Mouse (Mus musculus) right cerebral cortex, postnatal 10 days (tissue): ENCODE data around the gene Ap3d1.

Experiments used
- DNase-seq, 2 experiments: peaks; one replicate each; pipeline ENCODE4 v3.0.0; 2021; ENCODE audit warnings: low spot score in 2 of 2

The Ap3d1 gene

DNA sequence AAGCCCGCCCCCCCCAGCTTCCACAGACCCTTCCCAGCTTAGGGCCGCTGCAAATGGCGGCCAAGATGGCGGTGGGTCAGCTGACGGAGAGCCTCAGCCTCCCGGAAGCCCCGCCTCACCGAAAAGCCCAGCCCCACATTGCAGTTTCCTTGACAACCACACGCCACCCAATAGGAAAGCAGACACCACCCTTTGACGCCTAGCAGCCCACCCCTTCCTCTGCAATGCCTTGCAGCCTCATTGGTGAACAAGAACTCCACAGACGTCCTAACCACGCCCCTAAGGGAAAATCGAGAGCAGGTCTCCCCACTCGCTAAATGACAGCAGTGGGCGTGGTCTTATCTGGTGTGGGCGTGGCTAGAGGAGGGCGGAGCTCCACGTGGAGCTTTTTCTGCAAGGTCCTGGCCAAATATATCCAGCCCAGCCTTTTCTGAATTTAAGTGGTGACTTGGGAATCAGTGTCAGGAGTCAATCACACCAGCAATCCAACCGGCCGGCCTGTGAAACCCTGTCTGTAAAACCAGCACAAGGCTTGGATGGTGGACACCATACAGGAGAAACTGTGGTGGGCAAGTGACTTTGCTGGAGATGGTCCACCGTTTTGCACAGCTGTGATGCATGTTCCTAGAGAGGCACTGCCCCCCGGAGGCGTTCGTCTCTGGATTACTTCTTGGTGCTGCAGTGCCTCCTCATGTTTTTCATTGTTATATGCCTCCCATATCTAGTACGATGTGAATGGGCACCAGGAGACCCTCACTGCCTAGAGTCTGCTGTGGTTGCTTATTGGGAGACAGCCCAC lies at the start of gene Ap3d1:
Gene Ap3d1 (minus strand): TSS at position 85 of the 799 bp plus-strand sequence.
- DNase-seq: peak; percentile 98 to 100

- no peak for DNase-seq
These were observed 49.6 kb upstream of the Ap3d1 start for GRCm38 (mm10) chr10:80791476-80792174.

DNA sequence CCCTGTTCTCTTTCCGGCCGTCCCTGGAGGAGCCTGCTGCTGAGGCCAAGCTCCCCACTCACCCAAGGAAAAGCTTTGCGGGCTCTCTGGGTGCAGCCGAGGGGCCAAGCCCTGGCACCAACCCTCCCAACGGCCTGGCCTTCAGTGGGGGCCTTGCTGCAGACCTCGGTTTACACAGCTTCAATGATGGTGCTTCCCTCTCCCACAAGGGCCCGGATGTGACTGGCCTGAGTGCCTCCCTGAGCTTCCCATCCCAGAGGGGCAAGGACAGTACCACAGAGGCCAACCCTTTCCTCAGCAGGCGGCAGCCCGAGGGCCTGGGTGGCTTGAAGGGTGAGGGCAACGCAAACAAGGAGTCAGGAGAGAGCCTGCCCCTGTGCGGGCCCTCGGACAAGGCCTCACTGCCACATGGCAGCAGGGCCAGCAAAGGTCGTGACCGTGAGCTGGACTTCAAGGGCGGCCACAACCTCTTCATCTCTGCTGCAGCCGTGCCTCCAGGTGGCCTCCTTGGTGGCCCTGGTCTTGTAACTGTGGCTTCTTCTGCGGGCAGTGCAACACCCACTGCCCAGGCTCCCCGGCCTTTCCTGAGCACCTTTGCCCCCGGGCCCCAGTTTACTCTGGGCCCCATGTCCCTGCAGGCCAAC lies 48.8 kb upstream of the Ap3d1 start:
- DNase-seq: no peak

DNA sequence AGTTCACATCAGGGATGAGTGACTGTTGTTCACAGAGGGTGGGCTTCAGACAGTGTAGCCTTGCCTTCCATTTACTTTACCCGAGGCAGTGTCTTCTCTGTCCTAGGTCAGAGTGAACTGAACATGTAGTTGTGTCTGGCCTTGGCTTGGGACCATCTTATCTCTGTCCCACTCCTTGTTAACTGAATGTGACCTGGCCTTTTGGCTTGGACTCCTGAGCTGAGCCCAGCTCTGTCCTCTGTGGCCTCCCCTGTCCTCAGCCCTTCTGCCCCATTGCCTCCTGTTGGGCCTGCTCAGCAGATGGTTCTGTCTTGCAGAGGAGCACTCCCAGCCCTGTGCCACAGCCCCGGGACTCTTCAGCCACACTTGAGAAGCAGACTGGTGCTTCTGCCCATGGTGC lies 45.5 kb upstream of the Ap3d1 start:
- no peak for DNase-seq

GRCm38 (mm10) chr10:80785963-80786362 lies 43.9 kb upstream of the Ap3d1 start:
- DNase-seq: no peak

DNA sequence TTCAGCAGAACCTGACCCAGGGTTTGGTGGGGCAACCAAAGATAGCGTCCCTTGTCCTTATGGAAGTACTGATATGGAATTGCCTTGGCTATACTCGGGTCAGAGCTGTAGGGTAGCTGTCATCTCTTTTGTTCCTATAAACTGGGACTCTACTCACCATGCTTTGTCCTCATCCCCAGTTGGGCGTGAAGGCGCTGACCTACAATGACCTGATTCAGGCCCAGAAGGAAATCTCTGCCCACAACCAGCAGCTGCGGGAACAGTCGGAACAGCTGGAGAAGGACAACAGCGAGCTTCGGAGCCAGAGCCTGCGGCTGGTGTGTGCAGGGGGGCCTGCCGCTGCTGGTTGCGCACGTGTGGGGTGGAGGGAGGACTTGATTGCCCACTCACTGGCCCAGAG lies 42.8 kb upstream of the Ap3d1 start:
- DNase-seq: peak in 1 of 2 experiments; percentile 28

DNA sequence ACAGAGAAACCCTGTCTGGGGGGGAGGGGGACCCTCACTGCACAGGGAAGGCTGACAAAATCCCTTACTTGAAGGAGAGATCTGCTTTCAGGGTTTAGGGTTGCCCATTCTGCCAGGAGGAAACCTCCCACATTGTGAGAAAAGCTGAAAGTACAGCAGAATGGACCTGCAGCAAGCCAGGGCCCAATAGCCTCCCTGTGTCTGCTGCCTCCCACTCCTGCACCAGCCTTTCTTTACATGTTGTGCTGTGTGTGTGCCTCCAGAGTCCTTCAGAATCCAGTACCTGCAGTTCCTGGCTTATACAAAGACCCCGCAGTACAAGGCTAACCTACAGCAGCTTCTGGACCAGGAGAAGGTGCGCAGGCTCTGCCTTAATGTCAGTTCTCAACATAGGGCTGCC lies 42.2 kb upstream of the Ap3d1 start:
- no peak for DNase-seq

GRCm38 (mm10) chr10:80779565-80779964 lies 37.5 kb upstream of the Ap3d1 start:
- DNase-seq: no peak

GRCm38 (mm10) chr10:80777123-80777522 lies 35.1 kb upstream of the Ap3d1 start:
- no peak for DNase-seq

- no peak for DNase-seq
These were observed 34.4 kb upstream of the Ap3d1 start for GRCm38 (mm10) chr10:80776358-80776869.

DNA sequence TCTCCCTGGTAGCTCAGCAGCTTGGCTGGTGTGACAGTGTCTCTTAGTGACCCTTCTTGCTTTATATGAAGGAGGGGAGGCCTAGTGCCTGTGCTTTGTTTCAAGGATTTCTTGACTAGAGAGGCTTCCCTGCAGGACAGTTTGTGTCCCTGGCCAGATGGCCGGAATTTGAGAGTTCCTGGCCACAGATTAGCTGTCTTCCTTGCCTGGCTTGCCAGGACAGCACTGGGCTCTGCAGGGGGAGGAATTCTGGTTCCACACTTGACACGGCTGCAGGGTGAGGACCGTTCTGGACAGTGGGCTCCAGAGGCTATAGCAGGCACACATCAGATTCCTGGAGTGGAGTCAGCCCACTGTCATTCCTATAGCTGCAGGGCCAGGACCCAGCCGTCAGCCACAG lies 33.7 kb upstream of the Ap3d1 start:
- DNase-seq: no peak

DNA sequence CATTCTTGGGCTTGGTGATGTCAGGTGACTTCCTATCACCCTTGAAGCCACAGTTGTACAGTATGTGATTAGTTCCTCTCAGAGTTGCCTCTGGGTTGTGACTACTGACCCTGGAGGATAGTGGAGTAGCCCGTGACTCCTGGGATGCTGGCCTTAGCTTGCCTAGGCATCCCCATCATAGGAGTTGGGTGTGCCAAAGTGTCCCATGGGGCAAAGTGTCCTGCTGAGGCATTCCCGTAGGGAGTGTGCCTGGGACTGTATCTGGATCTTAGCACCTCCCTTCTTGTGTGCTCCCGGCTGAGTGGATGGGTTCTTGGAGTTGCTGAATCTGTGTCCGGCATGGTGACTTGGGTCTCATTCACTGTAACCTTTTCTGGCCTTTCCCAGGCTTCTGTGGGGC lies 32.9 kb upstream of the Ap3d1 start:
- DNase-seq: no peak

DNA sequence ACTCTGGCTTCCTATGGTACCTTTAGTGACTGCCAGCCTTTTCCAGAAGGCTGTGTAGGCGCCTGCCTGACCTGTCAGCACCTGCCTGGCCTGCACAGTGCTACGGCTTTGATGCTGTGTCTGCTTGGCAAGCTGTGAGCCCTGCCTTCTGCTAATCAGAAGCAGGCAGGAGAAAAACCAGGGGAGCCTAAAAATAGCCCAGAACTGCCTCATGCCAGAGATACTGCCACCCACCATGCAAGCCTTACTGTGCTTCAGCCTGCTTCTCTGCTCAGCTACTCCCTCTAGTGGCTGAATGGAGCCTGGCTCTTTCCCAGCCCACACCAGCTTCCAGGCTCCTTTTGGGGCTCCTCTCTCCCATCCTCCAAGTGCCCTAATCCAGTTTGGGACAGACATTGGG lies 32.5 kb upstream of the Ap3d1 start:
- DNase-seq: peak; percentile 92 to 95

DNA sequence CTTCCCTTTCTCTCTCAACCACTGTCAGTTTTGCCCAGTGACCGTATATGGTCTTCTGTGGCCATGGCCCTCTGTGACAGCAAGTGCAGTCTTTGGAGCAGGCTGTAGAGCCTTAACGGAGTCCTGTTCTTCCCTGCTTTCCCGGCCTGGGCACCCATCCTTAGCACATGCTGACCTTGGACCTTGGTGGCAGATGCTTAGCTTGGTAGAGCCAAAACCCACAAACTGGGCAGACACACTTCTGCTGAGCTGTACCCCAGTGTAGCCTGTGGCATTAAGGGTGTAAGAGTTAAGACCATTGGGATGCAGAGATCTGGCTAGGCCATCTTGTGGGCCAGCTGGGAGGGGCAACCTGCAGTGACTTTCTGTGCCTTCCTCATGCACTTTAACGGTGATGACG lies 31.8 kb upstream of the Ap3d1 start:
- DNase-seq: no peak

GRCm38 (mm10) chr10:80768365-80768764 lies 26.3 kb upstream of the Ap3d1 start:
- DNase-seq: no peak

DNA sequence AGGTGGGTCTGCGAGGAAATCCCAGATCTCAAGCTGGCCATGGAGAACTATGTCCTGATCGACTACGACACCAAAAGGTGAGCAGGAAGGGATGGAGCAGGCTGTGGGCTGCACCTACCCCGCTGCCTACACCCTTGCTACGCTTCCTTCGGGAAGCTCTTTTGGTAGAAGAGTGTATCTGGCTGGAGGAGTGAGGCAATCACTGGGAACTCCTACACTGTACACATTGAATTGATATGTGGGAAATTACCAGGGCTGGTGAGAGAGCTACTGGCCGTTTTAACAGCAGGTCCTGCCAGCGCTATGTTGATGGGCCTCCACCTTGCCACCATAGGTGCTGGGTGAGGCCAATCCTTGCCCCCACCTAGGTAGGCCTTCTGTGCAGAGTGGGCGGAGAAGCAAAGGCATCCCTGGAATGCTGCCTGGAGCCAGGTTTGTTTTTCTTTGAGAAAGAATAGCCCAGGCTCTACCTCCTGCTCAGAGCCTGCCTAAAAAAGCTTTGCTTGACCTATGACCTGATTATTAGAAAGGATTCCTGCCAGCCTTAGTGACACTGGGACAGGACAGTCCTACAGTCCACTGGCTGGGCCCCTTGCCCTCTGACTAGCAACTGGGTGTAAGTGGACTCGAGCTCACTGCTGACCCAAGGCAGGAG lies 24.2 kb upstream of the Ap3d1 start:
- DNase-seq: no peak

DNA sequence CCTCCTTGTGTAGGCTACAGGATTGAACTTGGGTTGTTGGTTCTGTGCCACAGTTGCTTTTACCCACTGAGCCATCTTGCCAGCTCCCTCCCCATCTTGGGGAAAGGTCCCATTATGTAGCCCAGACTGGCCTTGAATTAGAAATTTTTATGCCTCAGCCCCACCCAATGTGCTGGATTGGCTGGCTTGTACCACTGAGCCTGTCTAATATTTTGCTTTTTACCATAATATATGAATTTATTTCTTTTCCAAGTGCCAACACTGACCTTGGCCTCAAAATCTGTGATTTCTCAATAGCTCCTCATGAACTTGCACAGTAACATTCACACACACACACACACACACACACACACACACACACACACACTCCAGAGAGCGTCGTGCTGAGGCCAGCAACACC lies 23.7 kb upstream of the Ap3d1 start:
- DNase-seq: no peak

GRCm38 (mm10) chr10:80763502-80763901 lies 21.4 kb upstream of the Ap3d1 start:
- no peak for DNase-seq

GRCm38 (mm10) chr10:80761821-80762220 lies 19.8 kb upstream of the Ap3d1 start:
- DNase-seq: no peak

- DNase-seq: no peak
These were observed 18.8 kb upstream of the Ap3d1 start for GRCm38 (mm10) chr10:80760596-80761524.

DNA sequence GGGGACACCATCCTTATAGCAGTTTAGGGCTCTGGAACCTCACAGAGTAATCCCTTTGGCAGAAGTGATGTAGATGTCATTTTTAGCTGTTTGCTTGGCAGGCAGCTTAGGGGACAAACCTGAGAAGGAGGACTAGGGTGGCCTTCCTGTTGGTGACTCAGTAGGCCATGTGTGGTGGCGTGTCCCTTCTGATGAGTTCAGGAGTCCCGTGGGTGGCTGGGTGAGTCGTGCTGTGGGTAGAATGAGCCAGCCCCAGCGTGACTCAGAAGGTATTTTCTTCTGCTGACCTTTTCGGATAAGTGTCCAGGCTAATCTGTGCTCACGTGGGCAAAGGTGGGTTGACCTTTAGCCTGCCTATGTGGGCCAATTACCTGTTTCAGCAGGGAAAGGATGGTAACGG lies 16.6 kb upstream of the Ap3d1 start:
- no peak for DNase-seq
